9 mouse cellular contexts compared by ENCODE assay signal in genomic region chr2:28537995-28538816, GRCm38 (mm10). TPM values are rescaled to one million over a fixed set of nuclear protein-coding genes. Genes with fewer than 3 reads are reported as not detected.
A peak's percentile ranks its signal among the peaks of the same experiment; 100 is the strongest.
DNase-seq lines count a peak whose midpoint lies in the region; ATAC-seq and TF ChIP-seq lines count a peak whose summit lies in the region.
"Had no signal": no experiment of that assay in that cellular context is flagged by ENCODE, and none has a peak within 500 bp of the region (broad histone marks: within the 10 kb centered on the region; RNA-seq: fewer than 3 reads in every experiment).

No protein-coding gene starts in this region.

- no peak for ATAC-seq in limb, embryonic 15.5 days (ENCODE audit: insufficient number of reproducible peaks, low FRiP score, low TSS enrichment, low read depth)

- no peak overlapping the region for H3K4me3 ChIP-seq in cerebellum, adult 2 months (replicated peaks; ENCODE audit: insufficient read depth, low read depth, low read length)
- H3K4me3 ChIP-seq in limb, embryonic 15.5 days: no peak overlapping the region

- peak in 1 of 2 experiments; percentile 61 for DNase-seq in cerebellum, adult 2 months
- no peak for DNase-seq in cerebellum, postnatal 36 days
- peak; percentile 21 for DNase-seq in thymus, postnatal 25 days
- DNase-seq in thymus, postnatal 10 days (ENCODE audit: low spot score in 2 of 2): no peak
- DNase-seq in ovary, postnatal 10 days (ENCODE audit: low spot score): no peak
- no peak for DNase-seq in kidney, postnatal 36 days
- no peak for DNase-seq in frontal cortex, adult 2 months (ENCODE audit: extremely low spot score in 1 of 2, low spot score in 1 of 2)

- H3K27ac ChIP-seq in cerebellum, adult 2 months (ENCODE audit: insufficient read depth, low read length): peak overlapping the region; percentile 91
- peak overlapping the region; percentile 78 for H3K27ac ChIP-seq in limb, embryonic 15.5 days

- H3K4me2 ChIP-seq in limb, embryonic 15.5 days: no peak overlapping the region

- 13% methylated on average over 8 of the region's 8 CpGs for WGBS in cerebellum, adult 2 months
- 71% methylated on average over 8 of the region's 8 CpGs for WGBS in limb, embryonic 15.5 days

- H3K36me3 ChIP-seq in limb, embryonic 15.5 days: peaks cover 25% of the 10 kb centered on the region

- H3K4me1 ChIP-seq in cerebellum, adult 2 months (ENCODE audit: control insufficient read depth, insufficient read depth, low read length): peaks cover 74% of the 10 kb centered on the region
- peaks cover 68% of the 10 kb centered on the region for H3K4me1 ChIP-seq in limb, embryonic 15.5 days

- TF ChIP-seq CTCF in cerebellum, adult 2 months (IDR thresholded peaks at IDR 0.05; ENCODE audit: borderline replicate concordance, insufficient read depth, low read depth, low read length): no peak

- no peaks in the 10 kb centered on the region for H3K9me3 ChIP-seq in limb, embryonic 15.5 days

- no peak overlapping the region for H3K9ac ChIP-seq in limb, embryonic 15.5 days

- no peak for TF ChIP-seq POLR2A in cerebellum, adult 2 months (IDR thresholded peaks at IDR 0.05; ENCODE audit: borderline replicate concordance, insufficient read depth, low read length)

- no peaks in the 10 kb centered on the region for H3K27me3 ChIP-seq in cerebellum, adult 2 months (ENCODE audit: control insufficient read depth, insufficient read depth, low read length)
- no peaks in the 10 kb centered on the region for H3K27me3 ChIP-seq in limb, embryonic 15.5 days

RNA-seq across cellular contexts. Expression of gene Cel, which starts 25.0 kb away (rescaled TPM):
- 0.10 TPM in 2 replicates for polyA plus RNA-seq in cerebellum, adult 2 months (2012; rRNA removed)
- 0.35 TPM in 1 of 2 replicates, not detected in the other for polyA plus RNA-seq in limb, embryonic 15.5 days (2015; fragmentation: Nextera tagmentation; extraction: Ambion mirVana)
- 0.10 TPM in 1 of 2 replicates, not detected in the other for polyA plus RNA-seq in frontal cortex, adult 2 months (2012; rRNA removed)
- polyA plus RNA-seq: C2C12 had no signal

RNA-seq across cellular contexts. Expression of gene Ralgds, which starts 25.3 kb away (rescaled TPM):
- 133 and 151 TPM in 2 replicates for polyA plus RNA-seq in cerebellum, adult 2 months (2012; rRNA removed)
- 50.3 and 50.7 TPM in 2 replicates for polyA plus RNA-seq in limb, embryonic 15.5 days (2015; fragmentation: Nextera tagmentation; extraction: Ambion mirVana)
- polyA plus RNA-seq in frontal cortex, adult 2 months (2012; rRNA removed): 90.9 and 92.7 TPM in 2 replicates

RNA-seq across cellular contexts. Expression of gene Gm10134, which starts 32.3 kb away (rescaled TPM):
- 0.48 TPM in 1 of 2 replicates, not detected in the other for polyA plus RNA-seq in cerebellum, adult 2 months (2012; rRNA removed)
- polyA plus RNA-seq in limb, embryonic 15.5 days (2015; fragmentation: Nextera tagmentation; extraction: Ambion mirVana): 1.9 and 4.5 TPM in 2 replicates
- 0.54 TPM in 1 of 2 replicates, not detected in the other for polyA plus RNA-seq in frontal cortex, adult 2 months (2012; rRNA removed)
- polyA plus RNA-seq: C2C12 had no signal

RNA-seq across cellular contexts. Expression of gene Gbgt1, which starts 41.5 kb away (rescaled TPM):
- 1.1 and 1.5 TPM in 2 replicates for polyA plus RNA-seq in cerebellum, adult 2 months (2012; rRNA removed)
- polyA plus RNA-seq in limb, embryonic 15.5 days (2015; fragmentation: Nextera tagmentation; extraction: Ambion mirVana): 0.56 and 1.1 TPM in 2 replicates
- 1.3 and 1.4 TPM in 2 replicates for polyA plus RNA-seq in frontal cortex, adult 2 months (2012; rRNA removed)
- polyA plus RNA-seq: C2C12 had no signal

RNA-seq across cellular contexts. Expression of gene Gtf3c5, which starts 45.3 kb away (rescaled TPM):
- 32.4 and 32.6 TPM in 2 replicates for polyA plus RNA-seq in cerebellum, adult 2 months (2012; rRNA removed)
- polyA plus RNA-seq in limb, embryonic 15.5 days (2015; fragmentation: Nextera tagmentation; extraction: Ambion mirVana): 41.8 and 44.1 TPM in 2 replicates
- 21.8 and 23.8 TPM in 2 replicates for polyA plus RNA-seq in frontal cortex, adult 2 months (2012; rRNA removed)
